Mouse (Mus musculus) brown adipose tissue, adult 24 weeks (tissue): ENCODE measurements around the gene Nop2. TPM values are rescaled to one million over a fixed set of nuclear protein-coding genes. Genes with fewer than 3 reads are reported as not detected.

Experiments used
- polyA plus RNA-seq: library from polyadenylated mRNA; stranded (reverse); fragments of >200 nt; gene quantifications from 2 replicates; pipeline ENCODE4 v1.2.4, GENCODE M21; 2012; ENCODE audit not compliant: missing spikeins, insufficient read depth, insufficient read length

Nop2 gene
- polyA plus RNA-seq, 1 experiment, result 10.0 TPM

Other genes starting within 250 kb of the Nop2 start
- gene Cd4, start 243.7 kb upstream of the Nop2 start, polyA plus RNA-seq, result not detected in 2 replicates
- 12.2 and 15.1 TPM in 2 replicates for gene Lag3, start 220.2 kb upstream of the Nop2 start, polyA plus RNA-seq
- 949 and 1,236 TPM in 2 replicates for gene Ptms, start 211.8 kb upstream of the Nop2 start, polyA plus RNA-seq
- gene Mlf2, start 200.5 kb upstream of the Nop2 start, polyA plus RNA-seq, result 238 and 301 TPM in 2 replicates
- gene Cops7a, start 166.4 kb upstream of the Nop2 start, polyA plus RNA-seq, result 74.8 and 85.4 TPM in 2 replicates
- gene Pianp, start 135.2 kb upstream of the Nop2 start, polyA plus RNA-seq, result 0.54 TPM in 1 of 2 replicates, not detected in the other
- gene Zfp384, start 122.8 kb upstream of the Nop2 start, polyA plus RNA-seq, result 19.9 and 25.6 TPM in 2 replicates
- gene Ing4, start 92.1 kb upstream of the Nop2 start, polyA plus RNA-seq, result 32.1 and 34.0 TPM in 2 replicates
- 5.1 and 5.5 TPM in 2 replicates for gene Acrbp, start 82.2 kb upstream of the Nop2 start, polyA plus RNA-seq
- not detected in 2 replicates for gene Lpar5, start 64.0 kb upstream of the Nop2 start, polyA plus RNA-seq
- gene Chd4, start 35.9 kb upstream of the Nop2 start, polyA plus RNA-seq, result 73.3 and 90.8 TPM in 2 replicates
- gene Iffo1, start 13.3 kb downstream of the Nop2 start, polyA plus RNA-seq, result 2.9 and 3.2 TPM in 2 replicates
- 1,014 and 1,139 TPM in 2 replicates for gene Gapdh, start 34.6 kb downstream of the Nop2 start, polyA plus RNA-seq
- 7.5 and 9.2 TPM in 2 replicates for gene Ncapd2, start 59.8 kb downstream of the Nop2 start, polyA plus RNA-seq
- 316 and 439 TPM in 2 replicates for gene Mrpl51, start 59.9 kb downstream of the Nop2 start, polyA plus RNA-seq
- gene Vamp1, start 83.6 kb downstream of the Nop2 start, polyA plus RNA-seq, result 5.4 and 7.7 TPM in 2 replicates
- 16.1 and 24.1 TPM in 2 replicates for gene Tapbpl, start 100.0 kb downstream of the Nop2 start, polyA plus RNA-seq
- gene Cd27, start 105.1 kb downstream of the Nop2 start, polyA plus RNA-seq, result not detected in 2 replicates
- not detected in 2 replicates for gene Tuba3a, start 154.1 kb downstream of the Nop2 start, polyA plus RNA-seq
- 30.9 and 34.5 TPM in 2 replicates for gene Ltbr, start 182.0 kb downstream of the Nop2 start, polyA plus RNA-seq
- 0.88 and 1.1 TPM in 2 replicates for gene Scnn1a, start 188.8 kb downstream of the Nop2 start, polyA plus RNA-seq
- 52.3 and 69.7 TPM in 2 replicates for gene Tnfrsf1a, start 217.5 kb downstream of the Nop2 start, polyA plus RNA-seq
- gene Plekhg6, start 248.9 kb downstream of the Nop2 start, polyA plus RNA-seq, result 0.33 TPM in 1 of 2 replicates, not detected in the other